Mouse (Mus musculus) G1E (cell line): ENCODE measurements around the gene Ccar1. TPM values are rescaled to one million over a fixed set of nuclear protein-coding genes. Genes with fewer than 3 reads are reported as not detected.
"Not testable (repeated sequence)": the region's sequence is repeated elsewhere in the genome, so short reads cannot be mapped to it uniquely, and the experiment has no call there.

Experiments
- ATAC-seq: 2 replicates; pipeline ENCODE4 v1.8.0; 2016; ENCODE audit warnings: mild to moderate bottlenecking; ENCODE audit not compliant: insufficient number of reproducible peaks, poor library complexity, low FRiP score, severe bottlenecking; ENCODE audit errors: extremely low read depth
- DNase-seq: peaks from one replicate; pipeline ENCODE4 v3.0.0; 2012; ENCODE audit warnings: low spot score
- H3K27me3 ChIP-seq: 2 replicates; pipeline ENCODE4 v1.6.1; 2012; ENCODE audit warnings: mild to moderate bottlenecking, low read length, inconsistent platforms; ENCODE audit not compliant: insufficient read depth
- H3K36me3 ChIP-seq: replicated peaks from 2 replicates; pipeline ENCODE3; 2012; ENCODE audit warnings: mild to moderate bottlenecking, inconsistent platforms
- H3K4me1 ChIP-seq: 2 replicates; pipeline ENCODE4 v1.6.1; 2012; ENCODE audit warnings: low read depth, low read length, inconsistent platforms, mixed read lengths; ENCODE audit not compliant: insufficient read depth
- H3K4me3 ChIP-seq: 2 replicates; pipeline ENCODE4 v1.5.1; 2012; ENCODE audit warnings: low read depth, mild to moderate bottlenecking, inconsistent platforms, low read length, moderate library complexity, mixed read lengths
- H3K9me3 ChIP-seq: replicated peaks from 2 replicates; pipeline ENCODE4 v1.6.1; 2012; ENCODE audit warnings: inconsistent platforms
- CTCF ChIP-seq: IDR thresholded peaks from 2 replicates; pipeline ENCODE4 v1.5.1; 2012; ENCODE audit warnings: low read depth, low read length, inconsistent platforms, mixed read lengths
- GATA1 ChIP-seq: IDR thresholded peaks from 2 replicates; pipeline ENCODE4 v1.6.1; 2012; ENCODE audit warnings: borderline replicate concordance, low read length, inconsistent platforms, mixed read lengths
- GATA2 ChIP-seq: IDR thresholded peaks from 2 replicates; pipeline ENCODE4 v1.6.1; 2012; ENCODE audit warnings: low read depth, low read length, inconsistent platforms, borderline replicate concordance
- POLR2AphosphoS5 ChIP-seq: IDR thresholded peaks from 2 replicates; pipeline ENCODE4 v1.6.1; 2012; ENCODE audit warnings: low read depth, low read length, inconsistent platforms; ENCODE audit not compliant: insufficient replicate concordance
- TAL1 ChIP-seq: conservative IDR thresholded peaks from 2 replicates; pipeline ENCODE4 v1.6.1; 2012; ENCODE audit warnings: low read depth, low read length, inconsistent platforms, mixed read lengths
- polyA plus RNA-seq: library from polyadenylated mRNA; stranded (reverse); fragments of >175 nt; gene quantifications from 2 replicates; pipeline ENCODE4 v1.2.3, GENCODE M21; 2012
- total RNA-seq, 2 experiments: library from RNA; stranded (forward) in 1 of 2; stranded (reverse) in 1 of 2; fragments of 200-1000 nt in 1 of 2; fragments of >200 nt in 1 of 2; fragmentation: Nextera tagmentation in 1 of 2; gene quantifications; 2 replicates each; pipeline ENCODE4 v1.2.3; 2014 to 2017

Ccar1 gene
- total and polyA plus RNA-seq, 3 experiments, result 8.7 to 186 (median 75.1) TPM

- DNase-seq (no peak), ATAC-seq (no peak)
- Histone ChIP-seq H3K36me3 (no peaks in the 10 kb centered on the region), H3K4me1 (peaks cover under 1% of the 10 kb centered on the region; the same call in 1 of the 2 replicates), H3K27me3 (peaks cover 20% of the 10 kb centered on the region; the same call in 1 of the 2 replicates), H3K9me3 (no peaks in the 10 kb centered on the region), H3K4me3 (no peak overlapping the region)
- TF ChIP-seq GATA1 (no peak), CTCF (no peak), TAL1 (no peak), GATA2 (no peak), POLR2AphosphoS5 (no peak)
Measured at GRCm38 (mm10) chr10:62730826-62731225, 61.3 kb downstream of the Ccar1 start.

GRCm38 (mm10) chr10:62725771-62726687 lies 66.1 kb downstream of the Ccar1 start, which contains the start of gene Stox1:
Stox1 (minus strand) TSS chr10:62726128.
- peak; percentile 9 for DNase-seq
- H3K4me3 ChIP-seq, result peak within 1 kb of the TSS; percentile 70
- no peak for ATAC-seq
- no peaks in the 10 kb centered on the region for H3K9me3 ChIP-seq
- H3K27me3 ChIP-seq, result peaks cover 34% of the 10 kb centered on the region; the same call in 1 of the 2 replicates
- H3K4me1 ChIP-seq, result peaks cover 3% of the 10 kb centered on the region; the same call in 1 of the 2 replicates
- H3K36me3 ChIP-seq, result no peaks in the 10 kb centered on the region
- TF ChIP-seq TAL1, result no peak
- no peak for TF ChIP-seq GATA2
- no peak for TF ChIP-seq POLR2AphosphoS5
- TF ChIP-seq CTCF, result no peak
- no peak for TF ChIP-seq GATA1

- no peaks in the 10 kb centered on the region for H3K36me3 ChIP-seq
Measured at GRCm38 (mm10) chr10:62724936-62725335, 67.2 kb downstream of the Ccar1 start.

GRCm38 (mm10) chr10:62722701-62723100 lies 69.4 kb downstream of the Ccar1 start:
- ATAC-seq, result no peak
- H3K4me1 ChIP-seq, result peaks cover 3% of the 10 kb centered on the region; the same call in 1 of the 2 replicates
- no peak overlapping the region for H3K4me3 ChIP-seq
- TF ChIP-seq GATA2 (no peak), TAL1 (no peak), CTCF (no peak), POLR2AphosphoS5 (no peak), GATA1 (no peak)
- no peaks in the 10 kb centered on the region for H3K36me3 ChIP-seq
- DNase-seq, result no peak
- peaks cover 23% of the 10 kb centered on the region; the same call in 1 of the 2 replicates for H3K27me3 ChIP-seq
- H3K9me3 ChIP-seq, result no peaks in the 10 kb centered on the region

More at GRCm38 (mm10) chr10:62724936-62725335, 67.2 kb downstream of the Ccar1 start:
- Histone ChIP-seq H3K9me3 (no peaks in the 10 kb centered on the region), H3K4me1 (peaks cover 3% of the 10 kb centered on the region; the same call in 1 of the 2 replicates), H3K27me3 (peaks cover 28% of the 10 kb centered on the region; the same call in 1 of the 2 replicates), H3K4me3 (no peak overlapping the region)
- TF ChIP-seq CTCF (no peak), TAL1 (no peak), GATA2 (no peak), GATA1 (no peak), POLR2AphosphoS5 (no peak)
- ATAC-seq (no peak), DNase-seq (no peak)

GRCm38 (mm10) chr10:62720574-62720973 lies 71.5 kb downstream of the Ccar1 start:
- ATAC-seq, H3K4me3 ChIP-seq, H3K4me1 ChIP-seq, H3K9me3 ChIP-seq, DNase-seq, H3K36me3 ChIP-seq: not testable (repeated sequence)
- H3K27me3 ChIP-seq, result peaks cover 16% of the 10 kb centered on the region; the same call in 1 of the 2 replicates

- H3K36me3 ChIP-seq, result no peaks in the 10 kb centered on the region
- peaks cover 9% of the 10 kb centered on the region; the same call in 1 of the 2 replicates for H3K27me3 ChIP-seq
- DNase-seq (no peak), ATAC-seq (no peak)
- H3K4me1 ChIP-seq, result no peaks in the 10 kb centered on the region
- TF ChIP-seq GATA1 (no peak), TAL1 (no peak), GATA2 (no peak), POLR2AphosphoS5 (no peak), CTCF (no peak)
- H3K9me3 ChIP-seq, result no peaks in the 10 kb centered on the region
- H3K4me3 ChIP-seq, result no peak overlapping the region
Measured at GRCm38 (mm10) chr10:62713457-62713856, 78.6 kb downstream of the Ccar1 start.
